Mouse (Mus musculus): Measurements from ENCODE around the gene Mtmr12. TPM values are rescaled to one million over a fixed set of nuclear protein-coding genes. Genes with fewer than 3 reads are reported as not detected.

The Mtmr12 gene
- polyA plus RNA-seq, 1 experiment from 2014 or later = 21.1 TPM

MicroRNAs within 50 kb of the gene (microRNA counts, 519-probe panel; counts per million panel counts)
- not detected for microRNA mmu-miR-1898

Small RNA genes lying within 50 kb of the gene (microRNA-seq; reads per million reads assigned to microRNA genes)
- gene Mir1898 = not detected

Other genes starting within 250 kb of the Mtmr12 start
- 646 and 678 TPM in 2 replicates for gene Sub1, start 208.0 kb upstream of the Mtmr12 start, polyA plus RNA-seq (2015; fragmentation: Nextera tagmentation; extraction: Ambion mirVana)
- gene Zfr, start 87.2 kb upstream of the Mtmr12 start, polyA plus RNA-seq (2015; fragmentation: Nextera tagmentation; extraction: Ambion mirVana) = 106 and 109 TPM in 2 replicates
- gene Golph3, start 116.4 kb downstream of the Mtmr12 start, polyA plus RNA-seq (2015; fragmentation: Nextera tagmentation; extraction: Ambion mirVana) = 71.3 and 72.0 TPM in 2 replicates
- gene 1810049J17Rik, start 116.9 kb downstream of the Mtmr12 start, polyA plus RNA-seq (2015; fragmentation: Nextera tagmentation; extraction: Ambion mirVana) = 0.67 TPM in 1 of 2 replicates, not detected in the other